Mouse (Mus musculus): ENCODE data around the gene Trim14. TPM values are rescaled to one million over a fixed set of nuclear protein-coding genes. Genes with fewer than 3 reads are reported as not detected.
"Not testable (repeated sequence)": the region's sequence is repeated elsewhere in the genome, so short reads cannot be mapped to it uniquely, and the experiment has no call there.

Trim14 gene
- 0.95 and 1.7 TPM in 2 replicates for polyA plus RNA-seq (2016; fragmentation: Nextera tagmentation; extraction: Ambion mirVana)

DNA sequence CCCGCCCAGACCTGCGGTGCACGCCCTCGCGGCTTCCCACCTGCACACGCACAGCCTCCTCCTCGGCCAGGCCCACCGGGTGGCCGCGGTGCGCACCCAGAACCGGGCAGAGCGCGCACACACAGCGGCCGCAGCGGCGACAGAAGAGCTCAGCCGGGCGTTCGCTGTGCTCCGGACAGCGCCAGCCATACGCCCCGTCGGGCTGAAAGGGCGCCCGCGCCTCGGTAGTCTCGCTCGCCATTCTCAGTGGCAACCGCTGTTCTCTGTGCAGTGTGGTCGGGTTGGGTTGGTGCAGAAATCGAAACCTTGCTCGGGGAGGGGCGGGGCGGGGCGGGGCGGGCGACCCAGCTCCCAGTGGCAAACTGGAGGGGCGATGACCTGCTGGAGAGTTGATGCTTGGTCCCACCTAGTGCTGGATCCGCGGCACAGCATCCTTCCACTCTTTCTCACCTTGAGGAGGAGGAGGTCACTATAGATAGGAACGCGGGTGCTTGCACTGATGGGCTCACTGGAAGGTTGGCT is at the start of gene Trim14:
TSS of gene Trim14 (minus strand) at position 302 of the 522 bp plus-strand sequence.
- Histone ChIP-seq H3K9ac (peak within 1 kb of the TSS; percentile 46), H3K4me2 (replicated peaks) (peak within 1 kb of the TSS; percentile 66), H3K27ac (no peak within 1 kb of the TSS), H3K4me1 (peaks cover 16% of the 10 kb centered on the region), H3K27me3 (peaks cover 60% of the 10 kb centered on the region), H3K36me3 (no peaks in the 10 kb centered on the region), H3K9me3 (replicated peaks) (no peaks in the 10 kb centered on the region), H3K4me3 (peak within 1 kb of the TSS; percentile 43)
- peak; percentile 63; the same call in 1 of the 2 replicates for ATAC-seq (ENCODE audit: low FRiP score)
- under 1% methylated on average over 46 of the region's 46 CpGs for WGBS

DNA sequence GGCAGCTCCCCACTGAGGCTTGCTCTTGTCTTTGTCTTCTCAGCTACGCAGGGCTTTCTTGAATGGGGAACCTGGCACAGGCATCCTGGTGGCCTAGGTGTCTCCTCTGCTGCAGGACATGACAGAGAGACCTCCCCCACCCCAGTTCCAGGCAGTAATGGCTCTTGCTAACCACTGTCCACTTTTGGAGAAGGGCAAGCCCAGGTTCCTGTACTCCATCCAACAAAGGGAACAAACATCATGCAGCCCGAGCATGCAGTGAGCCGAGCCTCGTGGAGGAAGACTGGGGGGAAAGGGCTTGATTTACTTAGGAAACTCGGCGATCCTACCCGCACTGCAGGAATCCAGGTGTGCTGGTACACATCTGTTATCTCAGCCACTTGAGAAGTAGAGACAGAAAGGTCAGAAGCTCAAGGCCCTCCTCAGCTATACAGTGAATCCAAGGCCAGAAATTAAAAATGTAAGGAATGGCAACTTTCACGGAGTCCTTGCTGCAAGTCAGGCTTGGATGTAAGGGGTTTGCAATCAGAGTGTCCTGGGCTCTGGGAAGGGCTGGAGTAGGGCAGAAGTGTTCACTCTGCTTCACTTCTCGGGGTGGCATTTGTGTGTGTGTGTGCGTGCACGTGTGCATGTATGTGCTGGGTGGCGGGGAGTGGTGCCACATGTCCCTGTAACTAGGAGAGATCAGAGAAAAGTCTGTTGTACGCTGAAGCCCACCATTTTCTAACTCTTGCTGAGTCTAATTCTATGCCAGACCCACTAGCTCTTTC is 49.3 kb upstream of the Trim14 start:
- H3K4me1 ChIP-seq, result 0 out of 2 replicates have a peak, but pooled peaks cover 6% of the 10 kb centered on the region
- 75% methylated on average over 13 of the region's 13 CpGs for WGBS
- H3K9me3 ChIP-seq (replicated peaks), result peaks cover 4% of the 10 kb centered on the region; the same call in 1 of the 2 replicates
- no peak overlapping the region for H3K4me3 ChIP-seq
- no peak overlapping the region for H3K4me2 ChIP-seq (replicated peaks)
- no peak for ATAC-seq (ENCODE audit: low FRiP score)
- H3K27ac ChIP-seq, result no peak overlapping the region
- no peaks in the 10 kb centered on the region for H3K36me3 ChIP-seq
- H3K27me3 ChIP-seq, result no peaks in the 10 kb centered on the region
- H3K9ac ChIP-seq, result no peak overlapping the region

DNA sequence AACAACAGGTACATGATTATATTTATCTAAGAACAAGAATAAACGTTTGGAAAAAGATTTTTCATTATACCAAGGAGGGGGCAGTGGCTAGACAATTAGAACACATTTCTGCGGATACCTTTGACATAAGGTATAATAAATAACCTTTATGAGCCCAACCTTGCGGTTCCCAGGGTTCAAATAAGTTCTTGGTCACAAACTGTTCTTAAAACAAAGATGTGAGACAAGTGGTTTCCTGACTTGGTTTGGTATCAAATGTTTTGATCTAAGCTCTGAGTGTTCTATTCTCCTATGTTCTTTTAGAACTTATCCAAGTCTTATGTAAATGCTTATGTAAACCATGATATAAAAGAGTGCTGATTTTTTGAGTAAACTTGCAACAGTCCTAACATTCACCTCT is 48.6 kb upstream of the Trim14 start:
- H3K36me3 ChIP-seq; H3K4me1 ChIP-seq; H3K9ac ChIP-seq; H3K27me3 ChIP-seq; ATAC-seq (ENCODE audit: low FRiP score); H3K4me3 ChIP-seq; H3K9me3 ChIP-seq (replicated peaks); H3K27ac ChIP-seq; H3K4me2 ChIP-seq (replicated peaks): not testable (repeated sequence)
- WGBS, result 79% methylated on average over 3 of the region's 3 CpGs

DNA sequence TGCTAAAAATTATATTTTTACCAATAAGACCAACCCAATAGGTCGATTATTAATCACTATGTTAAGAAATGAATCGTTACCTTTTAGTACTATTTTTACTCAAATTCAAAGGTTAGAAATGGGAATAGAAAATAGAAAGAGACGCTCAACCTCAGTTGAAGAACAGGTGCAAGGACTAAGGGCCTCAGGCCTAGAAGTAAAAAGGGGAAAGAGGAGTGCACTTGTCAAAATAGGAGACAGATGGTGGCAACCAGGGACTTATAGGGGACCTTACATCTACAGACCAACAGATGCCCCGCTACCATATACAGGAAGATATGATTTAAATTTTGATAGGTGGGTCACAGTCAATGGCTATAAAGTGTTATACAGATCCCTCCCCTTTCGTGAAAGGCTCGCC is 48.1 kb upstream of the Trim14 start:
- not testable (repeated sequence) for H3K9me3 ChIP-seq (replicated peaks); H3K4me3 ChIP-seq; H3K4me2 ChIP-seq (replicated peaks); H3K27me3 ChIP-seq; H3K4me1 ChIP-seq; H3K27ac ChIP-seq; ATAC-seq (ENCODE audit: low FRiP score); H3K9ac ChIP-seq; H3K36me3 ChIP-seq
- WGBS, result 76% methylated on average over 2 of the region's 6 CpGs

DNA sequence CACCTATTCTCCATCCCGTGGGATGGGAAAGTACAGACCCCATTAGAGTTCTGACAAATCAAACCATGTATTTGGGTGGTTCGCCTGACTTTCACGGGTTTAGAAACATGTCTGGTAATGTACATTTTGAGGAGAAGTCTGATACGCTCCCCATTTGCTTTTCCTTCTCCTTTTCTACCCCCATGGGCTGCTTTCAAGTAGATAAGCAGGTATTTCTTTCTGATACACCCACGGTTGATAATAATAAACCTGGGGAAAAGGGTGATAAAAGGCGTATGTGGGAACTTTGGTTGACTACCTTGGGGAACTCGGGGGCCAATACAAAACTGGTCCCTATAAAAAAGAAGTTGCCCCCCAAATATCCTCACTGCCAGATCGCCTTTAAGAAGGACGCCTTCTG is 46.1 kb upstream of the Trim14 start:
- not testable (repeated sequence) for H3K9me3 ChIP-seq (replicated peaks); H3K4me2 ChIP-seq (replicated peaks); H3K36me3 ChIP-seq; H3K27ac ChIP-seq; ATAC-seq (ENCODE audit: low FRiP score); H3K4me1 ChIP-seq; H3K9ac ChIP-seq; H3K4me3 ChIP-seq; H3K27me3 ChIP-seq
- WGBS, result 89% methylated on average over 9 of the region's 9 CpGs

DNA sequence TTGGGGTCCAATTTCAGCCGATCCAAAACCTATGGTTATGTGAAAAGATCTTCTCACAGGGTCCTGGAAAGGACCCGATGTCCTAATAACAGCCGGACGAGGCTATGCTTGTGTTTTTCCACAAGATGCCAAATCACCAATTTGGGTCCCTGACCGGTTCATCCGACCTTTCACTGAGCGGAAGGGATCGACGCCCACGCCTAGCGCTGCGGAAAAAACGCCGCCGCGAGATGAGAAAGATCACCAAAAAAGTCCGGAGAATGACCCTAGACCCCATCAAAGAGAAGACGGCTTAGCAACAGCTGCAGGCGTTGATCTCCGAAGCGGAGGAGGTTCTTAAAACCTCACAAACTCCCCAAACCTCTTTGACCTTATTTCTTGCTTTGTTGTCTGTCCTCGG is 45.6 kb upstream of the Trim14 start:
- not testable (repeated sequence) for H3K36me3 ChIP-seq; H3K9me3 ChIP-seq (replicated peaks); H3K4me1 ChIP-seq; ATAC-seq (ENCODE audit: low FRiP score); H3K9ac ChIP-seq; H3K27ac ChIP-seq; H3K27me3 ChIP-seq; H3K4me3 ChIP-seq; H3K4me2 ChIP-seq (replicated peaks)
- WGBS, result 95% methylated on average over 22 of the region's 22 CpGs

DNA sequence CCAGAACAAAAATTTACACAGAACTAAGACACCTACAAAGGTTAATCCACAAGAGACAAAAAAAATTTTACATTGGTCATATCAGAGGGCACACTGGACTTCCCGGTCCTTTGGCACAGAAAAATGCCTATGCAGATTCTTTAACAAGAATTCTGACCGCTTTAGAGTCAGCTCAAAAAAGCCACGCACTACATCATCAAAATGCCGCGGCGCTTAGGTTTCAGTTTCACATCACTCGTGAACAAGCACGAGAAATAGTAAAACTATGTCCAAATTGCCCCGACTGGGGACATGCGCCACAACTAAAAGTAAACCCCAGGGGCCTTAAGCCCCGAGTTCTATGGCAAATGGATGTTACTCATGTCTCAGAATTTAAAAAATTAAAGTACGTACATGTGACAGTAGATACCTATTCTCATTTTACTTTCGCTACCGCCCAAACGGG is 44.9 kb upstream of the Trim14 start:
- not testable (repeated sequence) for H3K4me2 ChIP-seq (replicated peaks); ATAC-seq (ENCODE audit: low FRiP score); H3K27ac ChIP-seq; H3K27me3 ChIP-seq; H3K9ac ChIP-seq; H3K36me3 ChIP-seq; H3K4me1 ChIP-seq; H3K4me3 ChIP-seq; H3K9me3 ChIP-seq (replicated peaks)
- WGBS, result 91% methylated on average over 15 of the region's 15 CpGs

DNA sequence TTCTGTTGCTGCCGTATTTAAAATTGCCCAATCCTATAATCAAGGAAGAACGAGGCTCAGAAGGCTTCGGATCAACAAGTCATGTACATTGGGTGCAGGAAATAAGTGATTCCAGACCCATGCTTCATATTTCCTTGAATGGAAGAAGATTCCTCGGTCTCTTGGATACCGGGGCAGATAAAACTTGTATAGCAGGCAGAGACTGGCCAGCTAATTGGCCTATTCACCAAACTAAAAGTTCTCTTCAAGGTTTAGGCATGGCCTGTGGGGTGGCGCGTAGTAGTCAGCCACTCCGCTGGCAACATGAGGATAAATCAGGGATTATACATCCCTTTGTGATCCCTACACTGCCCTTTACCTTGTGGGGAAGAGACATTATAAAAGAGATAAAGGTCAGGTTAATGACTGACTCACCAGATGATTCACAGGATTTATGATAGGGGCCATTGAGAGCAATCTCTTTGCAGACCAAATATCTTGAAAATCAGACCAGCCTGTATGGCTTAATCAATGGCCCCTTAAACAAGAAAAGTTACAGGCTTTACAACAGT is 42.9 kb upstream of the Trim14 start:
- H3K27ac ChIP-seq; H3K36me3 ChIP-seq; H3K9ac ChIP-seq; H3K27me3 ChIP-seq; H3K9me3 ChIP-seq (replicated peaks); H3K4me3 ChIP-seq; H3K4me2 ChIP-seq (replicated peaks); H3K4me1 ChIP-seq; ATAC-seq (ENCODE audit: low FRiP score): not testable (repeated sequence)
- WGBS, result 93% methylated on average over 8 of the region's 8 CpGs

DNA sequence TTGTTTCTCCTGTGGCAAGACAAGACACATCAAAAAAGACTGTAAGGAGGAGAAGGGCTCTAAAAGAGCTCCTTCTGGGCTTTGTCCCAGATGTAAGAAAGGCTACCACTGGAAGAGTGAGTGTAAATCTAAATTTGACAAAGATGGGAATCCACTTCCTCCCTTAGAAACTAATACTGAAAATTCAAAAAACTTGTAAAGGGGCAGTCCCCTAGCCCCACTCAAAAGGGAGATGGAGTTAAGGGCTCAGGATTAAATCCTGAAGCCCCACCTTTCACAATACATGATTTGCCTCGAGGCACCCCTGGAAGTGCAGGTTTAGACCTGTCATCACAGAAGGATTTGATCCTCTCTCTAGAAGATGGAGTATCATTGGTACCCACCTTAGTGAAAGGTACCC is 42.3 kb upstream of the Trim14 start:
- WGBS, result 69% methylated on average over 1 of the region's 1 CpGs
- Histone ChIP-seq H3K36me3 (no peaks in the 10 kb centered on the region), H3K9me3 (replicated peaks) (peaks cover 8% of the 10 kb centered on the region), H3K27me3 (no peaks in the 10 kb centered on the region), H3K4me3 (no peak overlapping the region), H3K4me1 (peaks cover 4% of the 10 kb centered on the region; the same call in 1 of the 2 replicates), H3K4me2 (replicated peaks) (no peak overlapping the region), H3K27ac (no peak overlapping the region), H3K9ac (no peak overlapping the region)
- ATAC-seq (ENCODE audit: low FRiP score), result no peak

DNA sequence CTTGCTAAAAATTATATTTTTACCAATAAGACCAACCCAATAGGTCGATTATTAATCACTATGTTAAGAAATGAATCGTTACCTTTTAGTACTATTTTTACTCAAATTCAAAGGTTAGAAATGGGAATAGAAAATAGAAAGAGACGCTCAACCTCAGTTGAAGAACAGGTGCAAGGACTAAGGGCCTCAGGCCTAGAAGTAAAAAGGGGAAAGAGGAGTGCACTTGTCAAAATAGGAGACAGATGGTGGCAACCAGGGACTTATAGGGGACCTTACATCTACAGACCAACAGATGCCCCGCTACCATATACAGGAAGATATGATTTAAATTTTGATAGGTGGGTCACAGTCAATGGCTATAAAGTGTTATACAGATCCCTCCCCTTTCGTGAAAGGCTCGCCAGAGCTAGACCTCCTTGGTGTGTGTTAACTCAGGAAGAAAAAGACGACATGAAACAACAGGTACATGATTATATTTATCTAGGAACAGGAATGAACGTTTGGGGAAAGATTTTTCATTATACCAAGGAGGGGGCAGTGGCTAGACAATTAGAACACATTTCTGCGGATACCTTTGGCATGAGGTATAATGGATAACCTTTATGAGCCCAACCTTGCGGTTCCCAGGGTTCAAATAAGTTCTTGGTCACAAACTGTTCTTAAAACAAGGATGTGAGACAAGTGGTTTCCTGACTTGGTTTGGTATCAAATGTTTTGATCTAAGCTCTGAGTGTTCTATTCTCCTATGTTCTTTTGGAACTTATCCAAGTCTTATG is 39.8 kb upstream of the Trim14 start:
- H3K9ac ChIP-seq; H3K36me3 ChIP-seq; ATAC-seq (ENCODE audit: low FRiP score); H3K9me3 ChIP-seq (replicated peaks); H3K4me1 ChIP-seq; H3K4me2 ChIP-seq (replicated peaks); H3K27me3 ChIP-seq; H3K4me3 ChIP-seq; H3K27ac ChIP-seq: not testable (repeated sequence)
- 84% methylated on average over 6 of the region's 10 CpGs for WGBS

DNA sequence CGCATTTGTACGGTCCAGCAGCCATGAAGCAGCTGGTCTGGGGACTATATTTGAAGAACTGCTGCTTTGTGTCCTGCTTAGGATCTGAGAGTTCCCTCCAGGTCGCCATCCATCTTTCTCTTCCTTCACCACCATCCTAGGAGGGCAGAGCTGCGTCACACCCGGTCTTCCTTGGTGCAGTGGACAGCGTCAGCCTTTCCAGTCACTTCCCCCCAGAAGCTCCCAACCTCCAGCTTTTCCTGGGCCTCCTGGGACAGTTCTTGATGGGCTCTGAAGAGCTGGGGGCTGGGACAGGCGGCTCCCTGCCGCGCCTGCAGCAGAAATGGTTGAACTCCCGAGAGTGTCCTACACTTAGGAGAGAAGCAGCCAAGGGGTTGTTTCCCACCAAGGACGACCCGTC is 38.9 kb upstream of the Trim14 start:
- Histone ChIP-seq H3K9ac (no peak overlapping the region), H3K27me3 (no peaks in the 10 kb centered on the region), H3K4me3 (no peak overlapping the region), H3K4me1 (peaks cover 5% of the 10 kb centered on the region), H3K4me2 (replicated peaks) (no peak overlapping the region), H3K36me3 (no peaks in the 10 kb centered on the region), H3K9me3 (replicated peaks) (peaks cover 7% of the 10 kb centered on the region; the same call in 1 of the 2 replicates), H3K27ac (no peak overlapping the region)
- ATAC-seq (ENCODE audit: low FRiP score), result no peak
- 81% methylated on average over 12 of the region's 12 CpGs for WGBS

DNA sequence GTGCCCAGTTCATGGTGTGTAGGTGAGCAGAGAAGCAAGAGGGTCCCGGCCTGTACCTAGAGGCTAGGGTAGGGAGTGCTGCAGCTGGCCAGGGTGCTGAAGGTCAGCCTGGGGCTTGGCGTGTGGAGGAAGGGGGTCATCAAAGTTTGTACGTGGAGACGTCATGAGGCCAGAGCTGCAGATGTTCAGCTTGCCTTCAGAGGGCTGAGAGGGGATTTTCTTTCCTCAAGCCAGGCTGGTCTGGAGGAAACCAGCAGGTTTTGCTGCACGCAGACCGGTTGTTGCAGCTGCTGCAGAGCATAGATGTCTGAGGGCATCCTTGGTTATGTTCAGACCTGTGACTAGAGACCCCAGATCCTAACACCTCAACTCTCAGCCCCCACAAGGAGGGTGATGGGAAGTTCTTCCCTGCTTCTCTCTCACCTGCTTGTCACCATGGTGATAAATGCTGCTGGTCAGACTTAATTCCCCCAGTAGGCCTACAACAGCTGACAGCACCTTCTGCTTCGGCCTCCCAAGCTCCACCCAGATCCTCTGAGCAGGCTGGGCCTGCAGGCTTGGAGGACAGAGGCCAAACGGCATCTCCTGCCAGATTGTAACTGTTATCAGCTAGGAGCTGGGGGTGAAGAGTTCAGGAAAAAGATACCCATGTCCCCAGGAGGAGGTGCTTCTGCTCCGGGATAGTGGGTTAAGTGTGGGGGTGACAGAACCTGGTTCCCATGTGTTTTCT is 38.2 kb upstream of the Trim14 start:
- peaks cover 7% of the 10 kb centered on the region; the same call in 1 of the 2 replicates for H3K9me3 ChIP-seq (replicated peaks)
- no peak for ATAC-seq (ENCODE audit: low FRiP score)
- no peaks in the 10 kb centered on the region for H3K27me3 ChIP-seq
- WGBS, result 59% methylated on average over 9 of the region's 9 CpGs
- H3K4me3 ChIP-seq, result no peak overlapping the region
- no peak overlapping the region for H3K27ac ChIP-seq
- H3K36me3 ChIP-seq, result no peaks in the 10 kb centered on the region
- no peak overlapping the region for H3K9ac ChIP-seq
- H3K4me2 ChIP-seq (replicated peaks), result no peak overlapping the region
- peaks cover 9% of the 10 kb centered on the region for H3K4me1 ChIP-seq

All from hindbrain, embryonic 12.5 days (tissue).